Mouse (Mus musculus) cerebellum, adult 8-10 months (tissue): ENCODE measurements at regions not wholly inside any gene's neighbourhood (a gene's known extent, or its start where the extent isn't known, plus 50 kb on each side); places are given as distances from the start of the nearest gene placed in this dataset.

Experiments used
- DNase-seq: peaks from one replicate; pipeline ENCODE4 v3.0.0; 2022

DNA sequence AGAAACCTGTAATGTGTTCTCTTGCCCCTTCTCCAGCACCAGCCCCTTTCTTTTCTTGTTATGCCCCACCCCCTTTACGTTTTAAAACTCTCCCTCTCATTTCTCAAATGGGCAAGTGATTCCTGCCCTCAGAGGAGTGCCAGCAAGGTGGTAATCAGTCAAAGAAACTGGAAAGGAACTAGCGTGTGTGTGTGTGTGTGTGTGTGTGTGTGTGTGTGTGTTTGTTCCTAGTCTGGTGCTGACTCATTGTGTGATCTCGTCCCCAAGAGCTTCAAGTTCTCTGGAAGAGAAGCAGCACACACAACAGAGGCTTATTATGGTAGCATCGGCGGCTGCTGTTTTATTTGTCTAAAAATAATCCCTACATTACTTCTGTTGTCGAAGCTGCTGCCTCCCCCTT is 219.2 kb downstream of the Cog6 start:
- no peak for DNase-seq

GRCm38 (mm10) chr3:52797164-52797563 is 219.9 kb downstream of the Cog6 start:
- DNase-seq = no peak

DNA sequence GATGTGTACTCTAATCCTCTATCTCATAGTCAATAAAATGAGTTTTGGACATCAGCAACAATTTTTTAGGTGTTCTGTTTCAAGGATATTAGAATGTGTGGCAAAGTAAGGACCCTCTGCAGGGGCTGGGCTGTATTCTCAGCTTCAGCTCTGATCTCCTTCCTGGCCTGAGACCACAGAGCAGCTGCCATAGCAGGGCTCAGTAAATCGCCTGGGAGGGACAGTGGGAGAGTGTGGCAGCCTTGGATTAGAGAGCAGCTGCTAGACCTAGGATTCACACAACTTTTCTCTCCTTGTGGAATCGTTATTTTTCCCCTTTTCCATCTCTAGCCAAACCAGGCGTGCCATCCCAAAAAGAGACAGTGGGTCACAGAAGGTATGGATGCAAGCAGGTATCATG is 222.8 kb downstream of the Cog6 start:
- no peak for DNase-seq

- no peak for DNase-seq
Observed at GRCm38 (mm10) chr3:52792801-52793200, 224.2 kb downstream of the Cog6 start.

DNA sequence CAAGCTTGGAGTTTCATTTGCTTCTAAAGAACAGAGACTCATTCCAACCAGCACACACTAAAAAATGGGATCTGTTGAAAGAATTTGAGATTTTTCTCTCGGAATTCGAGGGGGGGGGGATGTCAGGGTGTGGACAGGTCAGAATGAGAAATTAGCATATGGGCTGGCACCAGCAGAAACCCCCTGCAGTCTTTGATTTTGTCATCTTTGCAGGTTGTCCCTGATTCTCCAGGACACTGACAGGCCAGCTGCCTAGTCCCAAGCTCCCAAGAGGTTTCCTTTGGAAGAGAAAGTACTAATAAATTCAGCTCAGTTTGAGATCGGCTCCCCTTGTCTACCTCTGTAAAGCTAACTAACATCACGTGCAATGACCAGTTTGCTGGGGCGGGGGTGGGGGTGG is 224.9 kb downstream of the Cog6 start:
- DNase-seq = no peak

GRCm38 (mm10) chr3:52790942-52791341 is 226.1 kb downstream of the Cog6 start:
- no peak for DNase-seq

GRCm38 (mm10) chr3:52787964-52788760 is 228.9 kb downstream of the Cog6 start:
- DNase-seq = no peak

DNA sequence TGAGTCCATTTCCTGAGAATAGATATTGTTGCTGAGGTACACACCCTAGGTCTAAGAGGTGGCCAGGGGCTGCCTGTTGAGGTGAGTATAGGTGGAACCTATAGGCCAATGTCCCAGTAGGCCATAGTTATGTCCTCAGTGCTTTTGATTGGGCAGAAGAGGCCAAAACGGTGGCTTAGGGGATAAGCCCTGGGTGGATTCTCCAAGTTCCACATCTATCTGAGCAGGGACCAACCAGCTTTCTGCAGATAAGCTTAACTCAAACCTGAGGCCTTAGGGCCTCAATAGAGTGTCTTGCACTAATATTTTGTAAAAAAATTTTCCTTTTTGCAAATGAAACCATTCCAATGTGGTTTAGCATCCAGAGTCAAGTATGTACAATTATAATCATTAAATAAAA is 231.4 kb downstream of the Cog6 start:
- DNase-seq = no peak

- no peak for DNase-seq
Observed at GRCm38 (mm10) chr3:52784476-52784875, 232.6 kb downstream of the Cog6 start.

DNA sequence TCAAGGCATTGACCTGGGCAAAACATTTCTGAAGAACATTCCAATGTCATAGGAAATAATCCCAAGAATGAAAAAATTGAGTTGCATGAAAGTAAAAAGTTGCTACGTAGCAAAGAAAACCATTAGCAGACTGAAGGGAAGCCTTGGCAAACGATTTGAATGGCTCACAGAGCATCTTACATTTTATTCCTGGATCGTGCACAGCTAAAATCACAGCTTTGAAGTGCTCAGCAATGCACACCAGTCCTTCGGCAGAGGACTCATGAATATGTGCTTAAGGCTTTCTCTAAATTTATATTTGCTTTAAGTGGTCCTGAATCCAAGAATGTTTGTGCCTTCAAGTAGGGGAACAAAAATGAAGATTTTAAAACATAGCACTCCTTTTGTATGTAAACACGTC is 234.5 kb downstream of the Cog6 start:
- DNase-seq = no peak

GRCm38 (mm10) chr3:52781521-52781920 is 235.5 kb downstream of the Cog6 start:
- no peak for DNase-seq

DNA sequence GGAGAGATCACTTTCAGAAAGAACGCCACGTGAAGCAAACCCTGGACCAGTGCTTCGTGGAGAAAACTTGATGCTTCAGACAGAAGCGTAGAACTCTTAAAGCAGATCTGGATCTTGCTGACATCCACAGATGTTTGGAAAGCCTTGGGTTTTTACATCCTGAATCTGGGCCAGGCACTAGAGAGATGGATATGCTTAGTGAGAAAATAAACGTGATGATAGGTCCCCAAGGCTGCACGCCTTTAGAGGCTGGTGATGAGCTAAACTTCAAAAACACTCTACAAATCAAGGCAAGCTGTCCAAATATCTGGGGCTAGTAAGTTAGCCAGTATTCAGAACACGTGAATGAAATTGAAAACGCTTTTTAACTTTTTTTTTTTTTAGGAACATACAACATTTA is 236.7 kb downstream of the Cog6 start:
- no peak for DNase-seq

- DNase-seq = no peak
Observed at GRCm38 (mm10) chr3:52775875-52776274, 241.2 kb downstream of the Cog6 start.

DNA sequence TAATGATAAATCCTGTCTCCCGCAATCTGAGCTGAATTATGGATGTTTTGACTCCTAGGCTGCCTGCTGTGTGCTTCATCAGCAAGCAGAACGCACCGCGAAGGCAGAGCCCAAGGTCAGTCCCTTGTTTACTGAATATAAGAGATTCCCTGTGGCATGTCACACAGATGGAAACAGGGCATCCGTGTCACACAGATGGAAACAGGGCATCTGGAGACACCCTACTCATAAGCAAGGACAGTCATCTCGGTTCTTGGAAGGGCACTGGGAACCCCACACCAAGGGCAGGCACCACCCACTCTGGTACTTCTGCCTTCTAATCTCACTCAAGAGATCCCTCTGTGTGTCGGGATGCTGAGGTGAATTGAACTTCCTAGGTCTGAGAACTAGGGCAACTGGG is 241.9 kb downstream of the Cog6 start:
- DNase-seq = no peak

DNA sequence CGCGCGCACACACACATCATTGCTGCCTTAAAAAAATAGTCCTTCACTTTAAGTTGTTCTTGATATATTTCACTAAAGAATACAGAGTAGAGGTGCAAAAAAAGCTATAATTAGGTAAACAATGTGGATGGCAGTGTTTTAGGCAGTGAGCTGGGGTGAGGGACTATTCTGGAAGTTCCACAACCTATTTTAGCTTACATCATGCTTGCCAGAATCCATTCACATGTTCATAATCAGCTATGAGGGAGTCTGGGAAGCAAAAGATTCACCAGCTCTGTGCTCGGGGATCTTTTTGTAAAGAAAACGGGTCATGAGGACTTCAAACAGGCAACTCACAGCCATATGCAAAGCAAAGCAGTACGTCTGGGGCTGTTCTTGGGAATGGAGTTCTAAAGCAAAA is 242.3 kb downstream of the Cog6 start:
- DNase-seq = no peak

GRCm38 (mm10) chr3:52767276-52767675 is 249.8 kb downstream of the Cog6 start:
- no peak for DNase-seq

DNA sequence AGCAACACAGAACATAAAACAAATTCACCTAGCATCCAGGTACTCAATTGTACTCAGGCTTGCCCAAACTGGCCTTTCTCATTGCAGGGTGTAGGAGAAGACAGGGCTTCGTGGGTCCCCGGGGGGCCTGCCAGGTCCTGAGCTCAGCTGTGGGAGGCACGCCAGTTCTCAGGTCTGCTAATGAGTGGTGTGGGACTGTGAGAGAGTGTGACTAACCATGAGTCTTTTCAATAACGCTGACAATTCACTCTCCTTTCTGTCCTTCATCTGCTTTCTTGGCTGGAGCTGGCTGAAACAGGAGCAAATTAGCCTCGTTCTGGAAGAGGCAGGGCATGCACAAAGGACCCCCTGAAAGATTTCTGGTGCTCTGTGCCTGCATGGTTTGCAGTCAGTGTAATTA is 250.2 kb downstream of the Cog6 start:
- no peak for DNase-seq

DNA sequence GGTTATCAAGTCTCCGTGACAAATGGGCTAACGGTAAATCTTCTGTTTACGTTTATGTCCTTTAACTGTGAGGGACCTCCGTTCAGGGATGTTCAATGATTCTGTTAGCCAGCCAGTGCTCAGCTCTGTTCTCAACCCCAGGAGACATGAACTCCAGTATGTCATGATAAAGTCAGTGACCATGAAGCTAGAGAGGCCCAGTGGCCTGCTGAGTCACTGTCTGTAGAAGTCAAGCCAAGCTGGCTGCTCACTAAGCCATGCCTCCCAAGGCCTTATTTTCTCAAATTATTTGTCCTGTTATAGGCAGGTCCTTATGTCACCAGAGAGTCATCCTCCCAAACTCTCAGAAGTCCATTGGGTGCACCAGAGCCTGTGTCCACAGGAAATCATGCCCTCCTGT is 252.9 kb downstream of the Cog6 start:
- no peak for DNase-seq

DNA sequence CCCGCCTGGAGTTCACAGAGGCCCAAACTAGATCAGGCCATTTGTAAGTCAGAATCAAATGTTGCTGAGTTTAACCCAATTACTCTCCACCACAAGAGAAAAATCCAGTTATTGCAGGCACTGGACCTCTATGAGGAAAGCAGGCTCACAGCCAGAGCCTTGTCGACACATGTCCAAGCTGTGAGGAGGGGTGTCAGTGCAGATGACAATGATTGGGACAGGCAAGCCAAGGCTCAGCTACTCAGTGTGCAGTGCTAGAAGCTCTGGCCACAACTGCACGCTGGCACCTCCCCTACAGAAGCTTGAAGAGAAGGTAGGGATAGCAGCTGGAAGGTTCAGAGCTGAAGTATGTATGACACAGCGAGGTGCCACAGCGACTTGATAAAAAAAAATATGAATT is 253.4 kb downstream of the Cog6 start:
- no peak for DNase-seq

DNA sequence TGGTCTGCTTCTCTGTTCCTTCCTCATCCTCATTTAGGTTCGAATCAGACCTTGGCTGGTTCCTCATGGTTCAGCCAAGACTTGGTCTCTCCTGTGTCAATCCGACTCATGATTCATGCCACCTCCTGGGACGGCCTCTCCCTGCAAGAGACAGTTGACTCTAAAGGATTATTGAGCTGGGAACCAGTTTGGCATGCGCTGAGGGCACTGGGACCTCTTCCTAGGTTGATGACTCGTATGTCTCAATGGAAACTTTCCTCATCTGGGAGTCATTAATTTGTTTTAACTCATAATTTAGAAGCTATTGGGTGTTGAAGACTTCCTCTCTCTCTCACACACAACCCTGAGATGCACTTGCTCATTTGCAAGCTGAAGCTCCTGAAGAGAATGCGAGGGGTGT is 254.5 kb downstream of the Cog6 start:
- no peak for DNase-seq

DNA sequence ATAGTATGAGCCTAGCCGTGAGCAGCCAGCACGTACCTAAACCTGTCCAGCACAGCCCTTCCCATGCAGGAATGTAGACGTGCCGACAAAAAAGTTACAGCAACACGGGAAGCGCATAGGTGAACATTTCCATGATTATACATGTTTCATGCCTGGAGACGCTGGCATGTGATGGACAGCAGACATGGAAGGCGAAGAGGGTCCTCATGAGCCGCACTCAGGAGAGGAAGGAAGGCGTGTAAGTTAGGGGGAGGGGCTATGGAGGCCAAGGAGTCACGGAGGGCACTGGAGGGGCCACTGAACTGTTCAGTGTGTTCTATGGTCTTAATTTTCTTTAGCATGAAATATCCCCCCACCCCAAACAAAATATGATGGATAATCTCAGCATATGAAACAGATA is 257.2 kb downstream of the Cog6 start:
- no peak for DNase-seq

GRCm38 (mm10) chr3:52758561-52758960 is 258.5 kb downstream of the Cog6 start:
- peak; percentile 68 for DNase-seq

DNA sequence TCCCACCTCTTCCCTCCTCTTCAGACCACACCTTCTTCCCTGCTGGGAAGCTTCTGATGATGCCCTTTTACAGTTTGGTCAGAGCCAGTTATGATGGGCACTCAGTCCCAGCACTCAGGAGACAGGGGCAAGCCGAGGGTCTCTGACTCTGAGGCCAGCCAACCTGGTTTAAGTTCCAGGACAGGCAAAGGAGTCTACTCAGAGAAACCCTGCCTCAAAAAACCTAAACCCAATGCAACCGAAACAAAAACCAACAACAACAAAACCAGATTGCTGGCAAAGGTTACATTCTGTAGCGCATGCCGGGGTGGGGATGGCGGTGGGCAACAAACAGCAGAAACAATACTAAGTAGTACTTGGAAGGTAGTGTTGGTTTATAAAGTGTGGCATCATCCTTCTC is 260.2 kb downstream of the Cog6 start:
- DNase-seq = no peak

GRCm38 (mm10) chr3:52756006-52756405 is 261.0 kb downstream of the Cog6 start:
- no peak for DNase-seq

DNA sequence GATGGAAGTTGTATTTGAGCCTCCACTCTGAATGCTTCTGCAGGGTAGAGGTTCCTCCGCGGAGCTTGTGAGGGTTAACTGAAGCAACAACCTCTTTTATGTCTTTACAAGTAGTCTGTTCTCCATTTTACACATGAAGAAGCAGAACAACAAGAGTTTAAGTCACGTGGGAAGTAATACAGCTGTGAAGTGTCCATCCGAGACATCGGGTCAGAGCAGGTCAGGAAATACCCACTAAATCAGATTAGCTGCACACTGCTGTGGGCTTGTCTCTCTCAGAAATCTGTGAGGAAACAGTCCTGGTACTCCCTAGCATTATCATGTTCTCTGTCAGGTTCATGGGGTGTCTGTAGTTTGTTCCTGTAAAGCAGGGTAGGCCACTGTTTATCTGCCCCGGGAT is 262.1 kb downstream of the Cog6 start:
- no peak for DNase-seq
